Mouse (Mus musculus): ENCODE results near the gene Wwtr1. TPM values are rescaled to one million over a fixed set of nuclear protein-coding genes. Genes with fewer than 3 reads are reported as not detected.

The Wwtr1 gene
- polyA plus RNA-seq, 1 experiment from 2014 or later, result 15.6 TPM

DNA sequence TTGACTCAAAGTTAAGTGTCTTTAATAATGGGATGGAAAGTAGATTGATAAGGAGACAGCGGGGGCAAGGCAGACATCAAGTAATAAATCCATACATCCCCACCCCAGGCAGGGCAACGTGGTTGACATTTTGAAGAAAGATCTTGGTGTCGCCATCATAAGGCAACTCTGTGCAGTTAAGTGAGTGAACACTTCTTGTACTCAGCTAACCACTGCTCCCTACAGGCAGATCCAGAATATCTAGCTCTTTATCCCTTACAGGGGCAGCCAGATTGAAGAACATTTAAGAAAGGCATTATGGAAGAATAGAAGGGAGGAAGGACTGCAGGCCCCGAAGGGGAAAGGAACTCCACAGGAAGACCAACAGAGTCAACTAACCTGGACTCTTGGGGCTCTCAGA is 146.2 kb downstream of the Wwtr1 start:
- no peaks in the 10 kb centered on the region for H3K4me1 ChIP-seq (replicated peaks; ENCODE audit: control insufficient read depth, insufficient read depth, low read length)
- 77% methylated on average over 4 of the region's 4 CpGs for WGBS
- H3K9ac ChIP-seq (ENCODE audit: low read depth, low read length), result no peak overlapping the region
- H3K27me3 ChIP-seq (ENCODE audit: control insufficient read depth, insufficient read depth, low read length), result no peaks in the 10 kb centered on the region
- no peak overlapping the region for H3K4me2 ChIP-seq (replicated peaks; ENCODE audit: low read depth, low read length)
- no peaks in the 10 kb centered on the region for H3K9me3 ChIP-seq (ENCODE audit: control insufficient read depth, low read length)
- H3K36me3 ChIP-seq (ENCODE audit: control insufficient read depth, insufficient read depth, low read length), result no peaks in the 10 kb centered on the region
- no peak overlapping the region for H3K27ac ChIP-seq (ENCODE audit: low read depth, low read length)
- no peak for ATAC-seq (ENCODE audit: low FRiP score)
- no peak for DNase-seq (ENCODE audit: low spot score)
- H3K4me3 ChIP-seq (ENCODE audit: low read depth, low read length), result no peak overlapping the region

DNA sequence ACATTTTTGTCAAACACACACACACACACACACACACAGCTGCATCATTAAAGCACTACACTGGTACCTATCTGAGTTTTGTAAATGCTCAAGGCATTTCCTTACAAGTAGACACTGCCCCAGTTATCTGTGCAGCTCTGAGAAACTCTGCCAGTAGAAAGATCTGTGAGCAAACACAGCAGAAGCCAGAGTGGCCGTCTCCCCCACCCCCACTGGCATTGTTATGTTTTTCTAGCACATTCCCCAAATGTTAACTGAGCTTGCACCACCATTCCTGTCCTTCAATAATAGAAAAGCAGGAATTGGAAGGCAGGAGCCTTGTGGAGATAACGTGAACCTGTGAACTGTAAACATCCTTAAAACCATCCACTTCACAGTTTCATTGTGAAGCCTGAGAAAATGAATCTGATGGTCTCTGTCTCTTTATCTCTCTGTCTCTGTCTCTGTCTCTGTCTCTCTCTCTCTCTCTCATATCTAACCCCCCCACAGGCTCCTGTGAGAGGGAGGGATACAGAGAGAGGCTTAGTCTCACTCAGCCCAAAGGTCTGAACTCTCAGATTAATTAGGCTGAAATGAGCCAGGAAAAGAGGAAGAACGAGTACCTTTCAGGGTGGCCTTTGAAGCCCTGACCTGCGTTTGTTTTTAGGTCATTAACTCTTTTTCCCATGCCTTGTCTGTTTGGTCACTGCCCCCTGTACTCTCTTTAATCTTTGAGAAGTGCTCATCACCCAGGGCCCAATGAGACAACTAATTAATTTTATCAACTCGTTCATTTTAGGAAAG is 146.8 kb downstream of the Wwtr1 start:
- H3K9me3 ChIP-seq (ENCODE audit: control insufficient read depth, low read length), result no peaks in the 10 kb centered on the region
- no peaks in the 10 kb centered on the region for H3K4me1 ChIP-seq (replicated peaks; ENCODE audit: control insufficient read depth, insufficient read depth, low read length)
- DNase-seq (ENCODE audit: low spot score) (no peak), ATAC-seq (ENCODE audit: low FRiP score) (no peak)
- no peak overlapping the region for H3K4me2 ChIP-seq (replicated peaks; ENCODE audit: low read depth, low read length)
- no peaks in the 10 kb centered on the region for H3K36me3 ChIP-seq (ENCODE audit: control insufficient read depth, insufficient read depth, low read length)
- H3K27me3 ChIP-seq (ENCODE audit: control insufficient read depth, insufficient read depth, low read length), result no peaks in the 10 kb centered on the region
- H3K4me3 ChIP-seq (ENCODE audit: low read depth, low read length), result no peak overlapping the region
- no peak overlapping the region for H3K9ac ChIP-seq (ENCODE audit: low read depth, low read length)
- WGBS, result 44% methylated on average over 5 of the region's 5 CpGs
- H3K27ac ChIP-seq (ENCODE audit: low read depth, low read length), result no peak overlapping the region

DNA sequence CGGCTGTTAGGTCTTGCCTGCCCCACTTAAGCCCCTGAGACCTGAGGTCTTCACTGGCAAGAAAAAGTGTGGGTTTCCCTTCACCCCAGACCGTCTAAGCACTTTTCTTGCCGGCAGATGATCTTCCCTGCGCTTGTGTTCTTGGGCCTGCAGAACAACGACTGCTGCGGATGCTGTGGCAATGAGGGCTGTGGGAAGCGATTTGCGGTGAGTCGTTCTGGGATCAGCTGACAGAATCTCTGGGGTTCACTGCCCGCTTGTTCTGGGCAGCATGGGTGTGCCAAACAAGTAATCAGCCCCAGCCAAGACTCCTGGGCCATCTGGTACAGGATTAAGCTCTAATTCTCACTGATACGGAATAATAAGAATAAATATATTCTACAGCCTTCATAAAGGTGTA is 149.4 kb downstream of the Wwtr1 start:
- Histone ChIP-seq H3K9ac (ENCODE audit: low read depth, low read length) (no peak overlapping the region), H3K36me3 (ENCODE audit: control insufficient read depth, insufficient read depth, low read length) (no peaks in the 10 kb centered on the region), H3K27ac (ENCODE audit: low read depth, low read length) (no peak overlapping the region), H3K27me3 (ENCODE audit: control insufficient read depth, insufficient read depth, low read length) (no peaks in the 10 kb centered on the region), H3K9me3 (ENCODE audit: control insufficient read depth, low read length) (no peaks in the 10 kb centered on the region), H3K4me1 (replicated peaks; ENCODE audit: control insufficient read depth, insufficient read depth, low read length) (no peaks in the 10 kb centered on the region), H3K4me3 (ENCODE audit: low read depth, low read length) (no peak overlapping the region), H3K4me2 (replicated peaks; ENCODE audit: low read depth, low read length) (no peak overlapping the region)
- DNase-seq (ENCODE audit: low spot score), result no peak
- ATAC-seq (ENCODE audit: low FRiP score), result no peak
- 91% methylated on average over 11 of the region's 11 CpGs for WGBS

DNA sequence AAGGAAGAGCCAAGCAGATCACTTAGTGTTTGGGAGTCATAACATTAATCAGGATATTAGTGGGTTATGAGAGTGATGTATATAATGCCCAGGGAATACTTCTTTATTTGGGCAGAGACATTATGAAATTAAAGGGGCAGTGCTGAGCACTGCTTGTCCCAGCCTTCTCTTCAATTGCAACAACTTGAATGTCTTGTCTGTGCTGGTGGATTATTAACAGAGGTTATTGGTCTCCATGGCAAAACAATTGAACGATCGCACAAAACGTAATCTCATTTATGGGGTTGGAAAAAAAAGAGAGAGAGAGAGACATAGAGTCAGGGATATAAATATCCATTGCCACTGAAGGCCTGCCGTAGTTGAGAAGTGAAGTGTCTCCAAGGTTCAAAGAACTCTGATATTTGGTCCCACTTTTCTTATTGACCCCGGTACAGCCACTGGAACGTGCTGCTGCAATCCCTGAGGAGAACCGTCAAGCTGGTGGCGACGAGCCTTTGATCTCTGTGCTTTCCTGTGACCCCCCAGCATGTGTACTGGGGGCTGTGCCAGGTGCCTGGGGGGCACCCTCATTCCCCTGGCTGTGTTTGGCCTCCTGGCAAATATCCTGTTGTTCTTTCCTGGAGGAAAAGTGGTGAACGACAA is 150.5 kb downstream of the Wwtr1 start, which contains the start of gene Tm4sf4:
TSS of gene Tm4sf4 (plus strand) at position 226 of the 642 bp plus-strand sequence.
- DNase-seq (ENCODE audit: low spot score), result no peak
- no peak for ATAC-seq (ENCODE audit: low FRiP score)
- Histone ChIP-seq H3K4me3 (ENCODE audit: low read depth, low read length) (no peak within 1 kb of the TSS), H3K9ac (ENCODE audit: low read depth, low read length) (no peak within 1 kb of the TSS), H3K36me3 (ENCODE audit: control insufficient read depth, insufficient read depth, low read length) (no peaks in the 10 kb centered on the region), H3K4me2 (replicated peaks; ENCODE audit: low read depth, low read length) (no peak within 1 kb of the TSS), H3K27ac (ENCODE audit: low read depth, low read length) (no peak within 1 kb of the TSS), H3K9me3 (ENCODE audit: control insufficient read depth, low read length) (no peaks in the 10 kb centered on the region), H3K27me3 (ENCODE audit: control insufficient read depth, insufficient read depth, low read length) (no peaks in the 10 kb centered on the region), H3K4me1 (replicated peaks; ENCODE audit: control insufficient read depth, insufficient read depth, low read length) (no peaks in the 10 kb centered on the region)
- 62% methylated on average over 10 of the region's 10 CpGs for WGBS

DNA sequence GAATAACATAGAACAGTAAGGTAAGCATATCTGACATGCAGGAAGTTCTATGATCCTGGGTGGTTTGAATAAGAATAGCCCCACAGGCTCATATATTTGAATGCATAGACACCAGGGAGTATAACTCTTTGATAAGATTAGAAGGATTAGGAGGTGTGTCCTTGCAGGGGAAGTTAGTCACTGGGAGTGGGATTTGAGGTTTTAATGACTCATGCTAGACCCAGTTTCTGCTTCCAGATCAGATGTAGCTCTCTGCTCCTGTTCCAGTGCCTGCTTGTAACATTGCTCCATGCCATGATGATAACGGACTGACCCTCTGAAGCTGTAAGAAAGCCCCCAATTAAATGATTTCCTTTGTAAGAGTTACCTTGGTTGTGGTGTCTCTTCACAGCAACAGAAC is 155.1 kb downstream of the Wwtr1 start:
- Histone ChIP-seq H3K27me3 (ENCODE audit: control insufficient read depth, insufficient read depth, low read length) (no peaks in the 10 kb centered on the region), H3K4me3 (ENCODE audit: low read depth, low read length) (no peak overlapping the region), H3K36me3 (ENCODE audit: control insufficient read depth, insufficient read depth, low read length) (no peaks in the 10 kb centered on the region), H3K4me1 (replicated peaks; ENCODE audit: control insufficient read depth, insufficient read depth, low read length) (no peaks in the 10 kb centered on the region), H3K9me3 (ENCODE audit: control insufficient read depth, low read length) (no peaks in the 10 kb centered on the region), H3K27ac (ENCODE audit: low read depth, low read length) (no peak overlapping the region), H3K4me2 (replicated peaks; ENCODE audit: low read depth, low read length) (no peak overlapping the region), H3K9ac (ENCODE audit: low read depth, low read length) (no peak overlapping the region)
- 84% methylated on average over 1 of the region's 1 CpGs for WGBS
- ATAC-seq (ENCODE audit: low FRiP score) (no peak), DNase-seq (ENCODE audit: low spot score) (no peak)

DNA sequence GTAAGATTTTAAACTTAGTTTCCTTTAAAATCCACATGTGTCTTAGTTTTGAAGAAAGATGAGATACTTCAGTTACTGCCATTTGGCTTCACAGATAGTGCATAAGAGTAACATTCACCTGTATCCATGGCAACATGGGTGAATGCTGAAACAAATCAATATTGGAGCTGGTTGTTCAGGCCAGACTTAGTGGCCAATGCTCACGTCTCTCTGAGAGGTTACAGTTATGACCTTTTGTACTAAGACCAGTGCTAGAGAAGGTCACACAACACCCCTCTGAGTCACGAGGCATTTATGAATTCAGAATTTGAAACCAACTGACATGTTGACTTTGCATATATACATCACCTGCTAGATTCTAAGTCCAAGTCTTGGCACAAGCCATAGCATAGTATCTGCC is 155.5 kb downstream of the Wwtr1 start:
- H3K9me3 ChIP-seq (ENCODE audit: control insufficient read depth, low read length), result no peaks in the 10 kb centered on the region
- 65% methylated on average over 2 of the region's 2 CpGs for WGBS
- H3K27me3 ChIP-seq (ENCODE audit: control insufficient read depth, insufficient read depth, low read length), result no peaks in the 10 kb centered on the region

DNA sequence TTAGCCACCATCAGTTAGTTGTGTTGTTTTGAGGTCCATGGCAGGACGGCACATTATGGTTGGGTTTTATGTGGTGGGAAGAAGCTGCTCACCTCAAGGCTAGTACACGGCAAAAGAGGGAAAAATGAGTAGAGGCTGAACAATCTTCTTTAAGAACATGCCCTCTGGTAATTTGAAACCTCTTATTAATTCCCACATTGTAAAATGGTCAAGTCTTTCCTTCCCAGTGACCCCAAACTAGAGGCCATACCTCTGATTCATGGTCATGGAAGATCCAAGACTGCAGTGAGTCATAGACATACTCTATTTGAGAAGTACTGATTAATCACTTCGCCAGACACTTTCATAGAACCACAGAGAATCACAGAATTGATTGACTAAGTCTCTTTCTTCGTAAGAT is 164.2 kb downstream of the Wwtr1 start:
- Histone ChIP-seq H3K9ac (ENCODE audit: low read depth, low read length) (no peak overlapping the region), H3K4me2 (replicated peaks; ENCODE audit: low read depth, low read length) (no peak overlapping the region), H3K27ac (ENCODE audit: low read depth, low read length) (no peak overlapping the region), H3K27me3 (ENCODE audit: control insufficient read depth, insufficient read depth, low read length) (no peaks in the 10 kb centered on the region), H3K36me3 (ENCODE audit: control insufficient read depth, insufficient read depth, low read length) (no peaks in the 10 kb centered on the region), H3K4me3 (ENCODE audit: low read depth, low read length) (no peak overlapping the region), H3K9me3 (ENCODE audit: control insufficient read depth, low read length) (no peaks in the 10 kb centered on the region), H3K4me1 (replicated peaks; ENCODE audit: control insufficient read depth, insufficient read depth, low read length) (no peaks in the 10 kb centered on the region)
- WGBS, result 90% methylated on average over 4 of the region's 4 CpGs
- ATAC-seq (ENCODE audit: low FRiP score), result no peak
- DNase-seq (ENCODE audit: low spot score), result no peak

More for the DNA sequence above, 155.5 kb downstream of the Wwtr1 start:
- H3K9ac ChIP-seq (ENCODE audit: low read depth, low read length), result no peak overlapping the region
- H3K36me3 ChIP-seq (ENCODE audit: control insufficient read depth, insufficient read depth, low read length), result no peaks in the 10 kb centered on the region
- no peak for DNase-seq (ENCODE audit: low spot score)
- H3K4me3 ChIP-seq (ENCODE audit: low read depth, low read length), result no peak overlapping the region
- ATAC-seq (ENCODE audit: low FRiP score), result no peak
- no peak overlapping the region for H3K4me2 ChIP-seq (replicated peaks; ENCODE audit: low read depth, low read length)
- H3K4me1 ChIP-seq (replicated peaks; ENCODE audit: control insufficient read depth, insufficient read depth, low read length), result no peaks in the 10 kb centered on the region
- no peak overlapping the region for H3K27ac ChIP-seq (ENCODE audit: low read depth, low read length)

Measured in hindbrain, embryonic 11.5 days (tissue).